Mouse (Mus musculus): Measurements from ENCODE around the gene Ubxn11. TPM values are rescaled to one million over a fixed set of nuclear protein-coding genes. Genes with fewer than 3 reads are reported as not detected.

Gene Ubxn11
- polyA plus RNA-seq, 1 experiment = 28.8 TPM

DNA sequence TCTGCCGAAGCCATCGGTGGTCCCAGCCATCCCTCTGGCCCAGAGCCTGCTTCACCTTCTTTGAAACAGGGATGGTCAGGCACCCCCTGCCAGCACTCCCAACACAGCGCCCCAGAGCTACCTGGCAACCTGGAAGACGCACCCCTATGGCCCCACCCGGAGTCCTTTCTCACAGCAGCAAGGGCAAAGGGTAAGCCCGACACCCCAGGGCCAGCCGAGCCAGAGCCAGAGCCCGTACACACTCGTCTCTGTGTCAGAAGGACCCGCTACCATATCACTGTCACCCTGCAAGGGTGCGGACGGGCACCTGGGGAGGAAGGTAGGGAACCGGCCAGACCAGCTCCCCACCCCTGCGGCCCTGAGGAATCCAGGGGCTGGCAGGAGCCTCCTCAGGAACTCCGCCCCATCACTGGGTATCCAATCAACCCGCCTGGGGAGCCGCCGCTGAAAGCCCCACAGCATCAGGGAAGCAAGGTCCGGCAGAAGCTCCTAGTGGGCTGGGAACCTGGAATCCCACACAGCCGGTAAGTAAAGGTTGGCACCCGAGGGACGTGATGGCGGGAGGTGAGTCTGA lies 36.9 kb upstream of the Ubxn11 start:
- H3K4me3 ChIP-seq (replicated peaks; ENCODE audit: extremely low read depth, low read depth, low read length) = no peak overlapping the region
- TF ChIP-seq CTCF (IDR thresholded peaks at IDR 0.05; ENCODE audit: insufficient read depth, low read length) (no peak), POLR2A (IDR thresholded peaks at IDR 0.05; ENCODE audit: borderline replicate concordance, extremely low read depth, low read depth, low read length) (peak; percentile 20; the same call in 1 of the 2 replicates)
- H3K4me1 ChIP-seq (ENCODE audit: control insufficient read depth, insufficient read depth, low read length) = no peaks in the 10 kb centered on the region
- DNase-seq = peak; percentile 23
- WGBS = 27% methylated on average over 23 of the region's 23 CpGs

- no peak for DNase-seq
- TF ChIP-seq CTCF (IDR thresholded peaks at IDR 0.05; ENCODE audit: insufficient read depth, low read length) (no peak), POLR2A (IDR thresholded peaks at IDR 0.05; ENCODE audit: borderline replicate concordance, extremely low read depth, low read depth, low read length) (no peak)
- Histone ChIP-seq H3K4me3 (replicated peaks; ENCODE audit: extremely low read depth, low read depth, low read length) (no peak overlapping the region), H3K4me1 (ENCODE audit: control insufficient read depth, insufficient read depth, low read length) (no peaks in the 10 kb centered on the region)
- WGBS = 78% methylated on average over 8 of the region's 8 CpGs
These were observed 35.0 kb upstream of the Ubxn11 start for GRCm38 (mm10) chr4:134067383-134067782.

DNA sequence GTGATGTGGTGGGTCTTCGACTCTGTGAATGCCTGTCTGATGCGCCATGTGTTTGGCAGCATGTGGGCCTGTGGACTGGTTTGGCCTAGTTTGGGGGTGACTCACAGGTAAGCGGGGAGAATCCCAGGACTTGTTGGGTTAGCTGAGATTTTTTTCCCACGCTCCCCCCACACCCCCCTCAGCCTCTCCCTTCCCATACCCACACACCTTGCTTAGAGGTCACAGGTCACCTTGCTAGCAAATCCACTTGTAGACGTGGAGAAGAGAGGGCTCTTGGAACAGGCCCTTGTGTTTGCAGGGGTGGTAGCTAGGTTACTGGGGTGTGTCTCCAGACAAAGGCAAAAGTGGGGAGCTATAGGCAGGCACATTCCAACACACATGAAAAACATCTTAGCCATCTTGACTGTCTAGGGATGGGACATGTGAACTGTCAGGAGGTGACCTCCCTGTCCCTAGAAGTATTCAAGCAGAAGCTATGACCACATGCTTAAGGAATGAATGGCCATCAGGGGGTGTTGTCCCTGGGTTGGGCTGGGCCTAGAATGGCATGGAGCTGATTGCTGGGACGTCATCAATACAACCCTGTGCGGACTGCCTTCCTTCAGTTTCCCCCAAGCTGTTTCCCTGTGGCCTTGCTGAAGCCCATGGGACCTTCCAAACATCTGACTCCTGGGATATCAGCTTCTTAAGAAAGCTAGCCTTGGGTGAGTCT lies 34.4 kb upstream of the Ubxn11 start:
- 67% methylated on average over 7 of the region's 7 CpGs for WGBS
- TF ChIP-seq CTCF (IDR thresholded peaks at IDR 0.05; ENCODE audit: insufficient read depth, low read length) = no peak
- no peak for TF ChIP-seq POLR2A (IDR thresholded peaks at IDR 0.05; ENCODE audit: borderline replicate concordance, extremely low read depth, low read depth, low read length)
- DNase-seq = no peak
- Histone ChIP-seq H3K4me3 (replicated peaks; ENCODE audit: extremely low read depth, low read depth, low read length) (no peak overlapping the region), H3K4me1 (ENCODE audit: control insufficient read depth, insufficient read depth, low read length) (no peaks in the 10 kb centered on the region)

- no peak overlapping the region for H3K4me3 ChIP-seq (replicated peaks; ENCODE audit: extremely low read depth, low read depth, low read length)
- TF ChIP-seq POLR2A (IDR thresholded peaks at IDR 0.05; ENCODE audit: borderline replicate concordance, extremely low read depth, low read depth, low read length) = no peak
- no peak for TF ChIP-seq CTCF (IDR thresholded peaks at IDR 0.05; ENCODE audit: insufficient read depth, low read length)
- WGBS = 84% methylated on average over 4 of the region's 4 CpGs
- no peaks in the 10 kb centered on the region for H3K4me1 ChIP-seq (ENCODE audit: control insufficient read depth, insufficient read depth, low read length)
- DNase-seq = no peak
These were observed 33.4 kb upstream of the Ubxn11 start for GRCm38 (mm10) chr4:134068793-134069580.

- no peak for TF ChIP-seq POLR2A (IDR thresholded peaks at IDR 0.05; ENCODE audit: borderline replicate concordance, extremely low read depth, low read depth, low read length)
- TF ChIP-seq CTCF (IDR thresholded peaks at IDR 0.05; ENCODE audit: insufficient read depth, low read length) = peak; percentile 59
- Histone ChIP-seq H3K4me3 (replicated peaks; ENCODE audit: extremely low read depth, low read depth, low read length) (no peak overlapping the region), H3K4me1 (ENCODE audit: control insufficient read depth, insufficient read depth, low read length) (no peaks in the 10 kb centered on the region)
- WGBS = 28% methylated on average over 3 of the region's 3 CpGs
- no peak for DNase-seq
These were observed 23.7 kb upstream of the Ubxn11 start for GRCm38 (mm10) chr4:134078694-134079093.

DNA sequence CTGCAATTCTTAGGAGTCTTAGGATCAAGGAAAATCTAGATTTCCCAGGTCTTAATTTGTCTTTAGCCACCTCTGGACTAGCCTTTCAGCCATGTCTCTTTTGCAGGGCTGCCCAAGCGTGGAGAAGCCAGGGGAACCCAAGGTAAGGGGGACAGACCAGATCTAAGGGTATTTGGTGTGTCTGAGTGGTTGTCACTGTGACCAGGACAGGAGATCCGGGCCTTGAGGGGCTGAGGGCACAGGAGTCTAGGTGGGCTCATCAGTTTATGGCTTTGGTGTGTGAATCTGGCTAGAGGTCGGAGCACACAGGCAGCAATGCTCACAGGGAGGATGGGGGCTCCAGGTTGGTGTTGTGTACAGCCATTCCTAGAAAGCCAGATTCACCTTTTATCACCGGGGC lies 21.7 kb upstream of the Ubxn11 start:
- DNase-seq = no peak
- 86% methylated on average over 4 of the region's 4 CpGs for whole genome bisulfite sequencing
- TF ChIP-seq POLR2A (IDR thresholded peaks at IDR 0.05; ENCODE audit: borderline replicate concordance, extremely low read depth, low read depth, low read length) = no peak
- TF ChIP-seq CTCF (IDR thresholded peaks at IDR 0.05; ENCODE audit: insufficient read depth, low read length) = no peak
- Histone ChIP-seq H3K4me3 (replicated peaks; ENCODE audit: extremely low read depth, low read depth, low read length) (no peak overlapping the region), H3K4me1 (ENCODE audit: control insufficient read depth, insufficient read depth, low read length) (no peaks in the 10 kb centered on the region)

DNA sequence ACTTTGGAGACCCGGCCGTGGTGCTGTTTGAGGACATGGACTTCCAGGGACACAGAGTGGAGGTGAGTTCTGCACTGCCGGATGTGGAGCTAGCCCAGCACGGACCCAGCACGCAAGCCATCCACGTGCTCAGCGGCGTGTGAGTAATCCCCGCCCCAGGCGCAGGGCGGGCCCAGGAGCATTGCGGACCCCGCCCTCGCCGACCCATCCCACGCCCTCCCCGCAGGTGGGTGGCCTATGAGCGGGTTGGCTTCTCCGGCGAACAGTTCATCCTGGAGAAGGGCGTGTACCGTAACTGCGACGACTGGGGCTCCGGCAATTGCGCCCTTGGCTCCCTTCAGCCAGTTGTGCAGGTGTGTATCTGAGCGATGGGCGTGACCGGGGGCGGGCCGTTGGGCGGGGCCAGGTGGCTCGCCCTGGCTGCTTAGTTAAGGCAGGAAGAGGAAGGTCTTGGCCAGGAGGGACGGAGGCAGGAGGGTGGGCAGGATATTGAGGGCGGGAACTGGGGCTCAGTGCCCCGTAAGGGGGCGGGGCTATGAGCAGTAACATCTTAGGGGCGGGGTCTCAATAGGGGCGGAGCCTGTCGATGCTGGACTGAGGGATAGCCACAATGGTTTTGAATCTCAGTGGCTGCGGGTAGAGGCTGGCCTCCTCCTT lies 20.5 kb upstream of the Ubxn11 start:
- H3K4me1 ChIP-seq (ENCODE audit: control insufficient read depth, insufficient read depth, low read length) = no peaks in the 10 kb centered on the region
- DNase-seq = peak; percentile 76
- TF ChIP-seq CTCF (IDR thresholded peaks at IDR 0.05; ENCODE audit: insufficient read depth, low read length) (no peak), POLR2A (IDR thresholded peaks at IDR 0.05; ENCODE audit: borderline replicate concordance, extremely low read depth, low read depth, low read length) (no peak)
- under 1% methylated on average over 41 of the region's 41 CpGs for WGBS
- peak overlapping the region; percentile 47 for H3K4me3 ChIP-seq (replicated peaks; ENCODE audit: extremely low read depth, low read depth, low read length)

DNA sequence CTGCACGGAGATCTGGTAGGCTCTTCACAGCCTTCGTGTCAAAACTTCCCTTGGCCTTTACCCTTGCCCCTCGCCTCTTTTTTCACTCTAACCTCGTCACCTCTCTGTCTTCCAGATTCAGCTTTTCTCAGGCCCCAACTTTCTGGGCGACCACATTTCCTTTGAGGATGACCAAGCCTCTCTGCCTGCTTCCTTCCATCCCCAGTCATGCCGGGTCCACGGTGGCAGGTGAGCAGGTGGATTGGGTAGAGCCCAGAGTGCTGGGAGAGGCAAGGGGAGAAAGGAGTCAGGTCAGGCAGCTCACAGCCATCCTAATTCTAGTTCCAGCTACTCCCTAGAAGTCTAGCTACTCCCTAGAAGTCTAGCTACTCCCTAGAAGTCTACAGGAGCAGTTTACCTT lies 19.9 kb upstream of the Ubxn11 start:
- Histone ChIP-seq H3K4me3 (replicated peaks; ENCODE audit: extremely low read depth, low read depth, low read length) (no peak overlapping the region), H3K4me1 (ENCODE audit: control insufficient read depth, insufficient read depth, low read length) (no peaks in the 10 kb centered on the region)
- TF ChIP-seq POLR2A (IDR thresholded peaks at IDR 0.05; ENCODE audit: borderline replicate concordance, extremely low read depth, low read depth, low read length) = no peak
- no peak for TF ChIP-seq CTCF (IDR thresholded peaks at IDR 0.05; ENCODE audit: insufficient read depth, low read length)
- WGBS = 14% methylated on average over 7 of the region's 7 CpGs
- no peak for DNase-seq

DNA sequence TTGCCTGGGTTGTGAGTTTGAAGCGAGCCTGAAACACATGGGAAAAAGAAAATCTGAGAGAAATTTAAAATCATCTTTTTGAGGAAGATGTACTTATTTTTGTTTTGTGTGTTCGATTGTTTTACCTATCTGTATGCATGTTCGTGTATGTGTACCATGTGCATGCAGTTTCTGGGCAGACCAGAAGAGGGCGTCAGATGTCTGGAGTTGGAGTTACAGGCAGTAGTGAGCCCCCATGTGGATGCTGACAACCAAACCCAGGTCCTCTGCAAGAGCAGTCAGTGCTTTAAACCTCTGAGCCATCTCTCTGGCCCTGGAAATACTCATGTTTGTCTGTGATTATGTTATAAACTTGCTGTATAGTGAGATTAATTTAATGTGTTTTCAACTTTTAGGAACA lies 17.4 kb upstream of the Ubxn11 start:
- Histone ChIP-seq H3K4me3 (replicated peaks; ENCODE audit: extremely low read depth, low read depth, low read length) (no peak overlapping the region), H3K4me1 (ENCODE audit: control insufficient read depth, insufficient read depth, low read length) (no peaks in the 10 kb centered on the region)
- WGBS = 86% methylated on average over 4 of the region's 4 CpGs
- TF ChIP-seq CTCF (IDR thresholded peaks at IDR 0.05; ENCODE audit: insufficient read depth, low read length) (no peak), POLR2A (IDR thresholded peaks at IDR 0.05; ENCODE audit: borderline replicate concordance, extremely low read depth, low read depth, low read length) (no peak)
- no peak for DNase-seq
